Mouse (Mus musculus): ENCODE measurements around the gene Shcbp1l. TPM values are rescaled to one million over a fixed set of nuclear protein-coding genes. Genes with fewer than 3 reads are reported as not detected.
"Not testable (repeated sequence)": the region's sequence is repeated elsewhere in the genome, so short reads cannot be mapped to it uniquely, and the experiment has no call there.

Gene Shcbp1l
- total and polyA plus RNA-seq, 2 experiments, result not detected

GRCm38 (mm10) chr1:153480386-153481024, 55.5 kb downstream of the Shcbp1l start:
- 40% methylated on average over 1 of the region's 1 CpGs for WGBS
- H3K4me1 ChIP-seq (ENCODE audit: control insufficient read depth, insufficient read depth, low read length), result peaks cover 10% of the 10 kb centered on the region; the same call in 1 of the 2 replicates
- DNase-seq (ENCODE audit: extremely low read depth, low read depth, low spot score), result peak; percentile 37
- peaks cover 10% of the 10 kb centered on the region; the same call in 1 of the 2 replicates for H3K79me2 ChIP-seq (ENCODE audit: control insufficient read depth, insufficient read depth, low read length)
- peaks cover 53% of the 10 kb centered on the region for H3K36me3 ChIP-seq (ENCODE audit: control insufficient read depth, insufficient read depth, low read length)
- no peaks in the 10 kb centered on the region for H3K27me3 ChIP-seq (ENCODE audit: control insufficient read depth, insufficient read depth, low read length)
- TF ChIP-seq POLR2A (IDR thresholded peaks at IDR 0.05; ENCODE audit: extremely low read depth, insufficient read depth, low read length) (no peak), CTCF (IDR thresholded peaks at IDR 0.05; ENCODE audit: low read depth, low read length) (peak; percentile 73)
- no peak overlapping the region for H3K4me3 ChIP-seq (ENCODE audit: insufficient read depth, low read depth, low read length)
- no peak overlapping the region for H3K9ac ChIP-seq (ENCODE audit: low read depth, low read length)
- H3K27ac ChIP-seq (replicated peaks; ENCODE audit: insufficient read depth, low read depth, low read length), result no peak overlapping the region

GRCm38 (mm10) chr1:153481025-153481412, 56.1 kb downstream of the Shcbp1l start:
- peaks cover 10% of the 10 kb centered on the region; the same call in 1 of the 2 replicates for H3K4me1 ChIP-seq (ENCODE audit: control insufficient read depth, insufficient read depth, low read length)
- no peak overlapping the region for H3K9ac ChIP-seq (ENCODE audit: low read depth, low read length)
- H3K27me3 ChIP-seq (ENCODE audit: control insufficient read depth, insufficient read depth, low read length), result no peaks in the 10 kb centered on the region
- no peak for DNase-seq (ENCODE audit: extremely low read depth, low read depth, low spot score)
- no peak for TF ChIP-seq CTCF (IDR thresholded peaks at IDR 0.05; ENCODE audit: low read depth, low read length)
- no peak for TF ChIP-seq POLR2A (IDR thresholded peaks at IDR 0.05; ENCODE audit: extremely low read depth, insufficient read depth, low read length)
- H3K4me3 ChIP-seq (ENCODE audit: insufficient read depth, low read depth, low read length), result no peak overlapping the region
- H3K79me2 ChIP-seq (ENCODE audit: control insufficient read depth, insufficient read depth, low read length), result peaks cover 10% of the 10 kb centered on the region; the same call in 1 of the 2 replicates
- WGBS, result 70% methylated on average over 1 of the region's 1 CpGs
- peak overlapping the region; percentile 33 for H3K27ac ChIP-seq (replicated peaks; ENCODE audit: insufficient read depth, low read depth, low read length)
- peaks cover 51% of the 10 kb centered on the region for H3K36me3 ChIP-seq (ENCODE audit: control insufficient read depth, insufficient read depth, low read length)

- Histone ChIP-seq H3K4me1 (ENCODE audit: control insufficient read depth, insufficient read depth, low read length) (peaks cover 10% of the 10 kb centered on the region; the same call in 1 of the 2 replicates), H3K79me2 (ENCODE audit: control insufficient read depth, insufficient read depth, low read length) (peaks cover 19% of the 10 kb centered on the region), H3K27me3 (ENCODE audit: control insufficient read depth, insufficient read depth, low read length) (no peaks in the 10 kb centered on the region), H3K9ac (ENCODE audit: low read depth, low read length) (no peak overlapping the region), H3K36me3 (ENCODE audit: control insufficient read depth, insufficient read depth, low read length) (peaks cover 13% of the 10 kb centered on the region; the same call in 1 of the 2 replicates), H3K4me3 (ENCODE audit: insufficient read depth, low read depth, low read length) (0 out of 2 replicates have a peak overlapping the region, but pooled peaks have one; percentile 13), H3K27ac (replicated peaks; ENCODE audit: insufficient read depth, low read depth, low read length) (no peak overlapping the region)
- TF ChIP-seq POLR2A (IDR thresholded peaks at IDR 0.05; ENCODE audit: extremely low read depth, insufficient read depth, low read length) (no peak), CTCF (IDR thresholded peaks at IDR 0.05; ENCODE audit: low read depth, low read length) (no peak)
- no peak for DNase-seq (ENCODE audit: extremely low read depth, low read depth, low spot score)
- 47% methylated on average over 2 of the region's 2 CpGs for WGBS
Measured at GRCm38 (mm10) chr1:153485201-153485796, 60.3 kb downstream of the Shcbp1l start.

GRCm38 (mm10) chr1:153486120-153486519, 61.2 kb downstream of the Shcbp1l start:
- H3K36me3 ChIP-seq (ENCODE audit: control insufficient read depth, insufficient read depth, low read length); H3K27ac ChIP-seq (replicated peaks; ENCODE audit: insufficient read depth, low read depth, low read length); H3K4me1 ChIP-seq (ENCODE audit: control insufficient read depth, insufficient read depth, low read length); DNase-seq (ENCODE audit: extremely low read depth, low read depth, low spot score); H3K27me3 ChIP-seq (ENCODE audit: control insufficient read depth, insufficient read depth, low read length); H3K9ac ChIP-seq (ENCODE audit: low read depth, low read length): not testable (repeated sequence)
- Histone ChIP-seq H3K79me2 (ENCODE audit: control insufficient read depth, insufficient read depth, low read length) (peaks cover 19% of the 10 kb centered on the region), H3K4me3 (ENCODE audit: insufficient read depth, low read depth, low read length) (peak overlapping the region; percentile 96)
- WGBS, result 18% methylated on average over 6 of the region's 6 CpGs

- peak; percentile 72 for DNase-seq (ENCODE audit: extremely low read depth, low read depth, low spot score)
- under 1% methylated on average over 64 of the region's 64 CpGs for WGBS
- Histone ChIP-seq H3K36me3 (ENCODE audit: control insufficient read depth, insufficient read depth, low read length) (peaks cover 6% of the 10 kb centered on the region; the same call in 1 of the 2 replicates), H3K4me1 (ENCODE audit: control insufficient read depth, insufficient read depth, low read length) (peaks cover 7% of the 10 kb centered on the region; the same call in 1 of the 2 replicates), H3K9ac (ENCODE audit: low read depth, low read length) (peak overlapping the region; percentile 97), H3K27me3 (ENCODE audit: control insufficient read depth, insufficient read depth, low read length) (no peaks in the 10 kb centered on the region), H3K27ac (replicated peaks; ENCODE audit: insufficient read depth, low read depth, low read length) (peak overlapping the region; percentile 82), H3K4me3 (ENCODE audit: insufficient read depth, low read depth, low read length) (peak overlapping the region; percentile 96), H3K79me2 (ENCODE audit: control insufficient read depth, insufficient read depth, low read length) (peaks cover 19% of the 10 kb centered on the region)
- TF ChIP-seq POLR2A (IDR thresholded peaks at IDR 0.05; ENCODE audit: extremely low read depth, insufficient read depth, low read length) (0 out of 2 replicates have a peak, but pooled peaks have one; percentile 22), CTCF (IDR thresholded peaks at IDR 0.05; ENCODE audit: low read depth, low read length) (no peak)
Measured at GRCm38 (mm10) chr1:153486767-153487499, 62.0 kb downstream of the Shcbp1l start.

Measured in liver, adult 2 months (tissue).